Mouse (Mus musculus) hindbrain, embryonic 14.5 days (tissue): ENCODE results near the gene Pla2g5. TPM values are rescaled to one million over a fixed set of nuclear protein-coding genes. Genes with fewer than 3 reads are reported as not detected.
"Not testable (repeated sequence)": the region's sequence is repeated elsewhere in the genome, so short reads cannot be mapped to it uniquely, and the experiment has no call there.

Experiments used
- ATAC-seq: fragments of 200-750 bp; cut with Nextera tagmentation; 2 replicates; pipeline ENCODE4 v1.8.0; 2017; ENCODE audit warnings: moderate number of reproducible peaks, mild to moderate bottlenecking, moderate TSS enrichment, moderate library complexity; ENCODE audit not compliant: low FRiP score
- DNase-seq: peaks from one replicate; pipeline ENCODE4 v3.0.0-alpha.2; 2015; ENCODE audit warnings: low spot score
- H3K27ac ChIP-seq: fragments of 300-500 bp; sonication (generic); 2 replicates; pipeline ENCODE4 v1.5.1; 2014; ENCODE audit warnings: mild to moderate bottlenecking, moderate library complexity
- H3K27me3 ChIP-seq: fragments of 300-500 bp; sonication (generic); 2 replicates; pipeline ENCODE4 v1.6.1; 2014; ENCODE audit warnings: mild to moderate bottlenecking, low read length, mixed read lengths; ENCODE audit not compliant: control insufficient read depth, insufficient read depth
- H3K36me3 ChIP-seq: fragments of 300-500 bp; sonication (generic); replicated peaks from 2 replicates; pipeline ENCODE4 v1.6.1; 2014; ENCODE audit not compliant: control insufficient read depth, insufficient read depth
- H3K4me1 ChIP-seq: fragments of 300-500 bp; sonication (generic); replicated peaks from 2 replicates; pipeline ENCODE4 v1.6.1; 2014; ENCODE audit warnings: antibody characterized with exemption, low read length, mixed read lengths; ENCODE audit not compliant: control insufficient read depth, insufficient read depth
- H3K4me2 ChIP-seq: fragments of 300-500 bp; sonication (generic); replicated peaks from 2 replicates; pipeline ENCODE4 v1.6.1; 2014; ENCODE audit warnings: mild to moderate bottlenecking, moderate library complexity
- H3K4me3 ChIP-seq: fragments of 300-500 bp; sonication (generic); replicated peaks from 2 replicates; pipeline ENCODE4 v1.5.1; 2014; ENCODE audit warnings: mild to moderate bottlenecking, low read length
- H3K9ac ChIP-seq: fragments of 300-500 bp; sonication (generic); 2 replicates; pipeline ENCODE4 v1.6.1; 2014
- H3K9me3 ChIP-seq: fragments of 300-500 bp; sonication (generic); 2 replicates; pipeline ENCODE4 v1.6.1; 2016; ENCODE audit warnings: low read length; ENCODE audit not compliant: control insufficient read depth
- WGBS: fragments of 180-500 bp; shearing (Covaris S2); extraction: QIAGEN DNeasy Blood & Tissue Kit; methylation state at CpG from one replicate; pipeline ENCODE4 v1.1.7; 2014; 5-methylcytosine and 5-hydroxymethylcytosine counted together
- polyA plus RNA-seq: library from polyadenylated mRNA; unstranded; fragments of >200 nt; fragmentation: Nextera tagmentation; extraction: Ambion mirVana; gene quantifications from 2 replicates; pipeline ENCODE4 v1.2.1, GENCODE M21; 2014

Gene Pla2g5
- polyA plus RNA-seq, 1 experiment from 2014 or later, result 0.29 TPM

GRCm38 (mm10) chr4:138851463-138851862 lies 11.8 kb downstream of the Pla2g5 start:
- Histone ChIP-seq H3K36me3 (no peaks in the 10 kb centered on the region), H3K9me3 (no peaks in the 10 kb centered on the region), H3K27ac (no peak overlapping the region), H3K4me1 (no peaks in the 10 kb centered on the region), H3K27me3 (0 out of 2 replicates have a peak, but pooled peaks cover 5% of the 10 kb centered on the region), H3K4me3 (no peak overlapping the region), H3K9ac (no peak overlapping the region), H3K4me2 (no peak overlapping the region)
- no peak for ATAC-seq
- 8% methylated on average over 4 of the region's 4 CpGs for WGBS
- DNase-seq, result peak; percentile 89

- H3K27me3 ChIP-seq, result no peaks in the 10 kb centered on the region
- H3K4me3 ChIP-seq, result no peak overlapping the region
- no peaks in the 10 kb centered on the region for H3K4me1 ChIP-seq
- peak; percentile 53 for DNase-seq
- no peak overlapping the region for H3K9ac ChIP-seq
- H3K4me2 ChIP-seq, result no peak overlapping the region
- H3K9me3 ChIP-seq, result peaks cover 17% of the 10 kb centered on the region
- no peak overlapping the region for H3K27ac ChIP-seq
- no peak for ATAC-seq
- 60% methylated on average over 7 of the region's 7 CpGs for WGBS
- H3K36me3 ChIP-seq, result no peaks in the 10 kb centered on the region
These were observed 21.9 kb downstream of the Pla2g5 start for GRCm38 (mm10) chr4:138841386-138841785.

GRCm38 (mm10) chr4:138840726-138841125 lies 22.6 kb downstream of the Pla2g5 start:
- no peak for ATAC-seq
- Histone ChIP-seq H3K4me2 (no peak overlapping the region), H3K9ac (no peak overlapping the region), H3K27ac (no peak overlapping the region), H3K4me3 (no peak overlapping the region), H3K27me3 (no peaks in the 10 kb centered on the region), H3K36me3 (no peaks in the 10 kb centered on the region), H3K4me1 (no peaks in the 10 kb centered on the region), H3K9me3 (peaks cover 17% of the 10 kb centered on the region)
- WGBS, result 82% methylated on average over 8 of the region's 8 CpGs
- DNase-seq, result no peak

GRCm38 (mm10) chr4:138839806-138840205 lies 23.5 kb downstream of the Pla2g5 start:
- no peak for DNase-seq
- Histone ChIP-seq H3K4me1 (no peaks in the 10 kb centered on the region), H3K9ac (no peak overlapping the region), H3K27ac (no peak overlapping the region), H3K9me3 (peaks cover 13% of the 10 kb centered on the region), H3K4me3 (no peak overlapping the region), H3K36me3 (no peaks in the 10 kb centered on the region), H3K4me2 (no peak overlapping the region), H3K27me3 (no peaks in the 10 kb centered on the region)
- no peak for ATAC-seq
- 75% methylated on average over 6 of the region's 6 CpGs for WGBS

- no peak overlapping the region for H3K4me3 ChIP-seq
- H3K4me2 ChIP-seq, result no peak overlapping the region
- no peak overlapping the region for H3K9ac ChIP-seq
- no peaks in the 10 kb centered on the region for H3K36me3 ChIP-seq
- no peak for ATAC-seq
- DNase-seq, result no peak
- no peak overlapping the region for H3K27ac ChIP-seq
- no peaks in the 10 kb centered on the region for H3K9me3 ChIP-seq
- H3K27me3 ChIP-seq, result no peaks in the 10 kb centered on the region
- WGBS, result 76% methylated on average over 11 of the region's 11 CpGs
- H3K4me1 ChIP-seq, result no peaks in the 10 kb centered on the region
These were observed 36.1 kb downstream of the Pla2g5 start for GRCm38 (mm10) chr4:138827147-138827546.

GRCm38 (mm10) chr4:138825751-138826567 lies 37.3 kb downstream of the Pla2g5 start:
- 69% methylated on average over 18 of the region's 18 CpGs for WGBS
- H3K9ac ChIP-seq, result no peak overlapping the region
- no peak overlapping the region for H3K27ac ChIP-seq
- H3K36me3 ChIP-seq, result no peaks in the 10 kb centered on the region
- no peaks in the 10 kb centered on the region for H3K9me3 ChIP-seq
- no peak for DNase-seq
- H3K27me3 ChIP-seq, result no peaks in the 10 kb centered on the region
- H3K4me1 ChIP-seq, result no peaks in the 10 kb centered on the region
- no peak for ATAC-seq
- H3K4me3 ChIP-seq, result no peak overlapping the region
- no peak overlapping the region for H3K4me2 ChIP-seq

GRCm38 (mm10) chr4:138824660-138825059 lies 38.6 kb downstream of the Pla2g5 start:
- Histone ChIP-seq H3K36me3 (no peaks in the 10 kb centered on the region), H3K4me3 (no peak overlapping the region), H3K4me2 (no peak overlapping the region), H3K27ac (no peak overlapping the region), H3K4me1 (no peaks in the 10 kb centered on the region), H3K9ac (no peak overlapping the region), H3K27me3 (no peaks in the 10 kb centered on the region), H3K9me3 (no peaks in the 10 kb centered on the region)
- ATAC-seq (no peak), DNase-seq (no peak)
- 93% methylated on average over 2 of the region's 2 CpGs for WGBS

- ATAC-seq, H3K9me3 ChIP-seq, H3K4me1 ChIP-seq, H3K9ac ChIP-seq, H3K36me3 ChIP-seq, H3K4me2 ChIP-seq, H3K27ac ChIP-seq, DNase-seq, H3K27me3 ChIP-seq, H3K4me3 ChIP-seq: not testable (repeated sequence)
- WGBS, result 83% methylated on average over 2 of the region's 2 CpGs
These were observed 39.1 kb downstream of the Pla2g5 start for GRCm38 (mm10) chr4:138824161-138824560.

- DNase-seq (no peak), ATAC-seq (no peak)
- H3K27me3 ChIP-seq, result no peaks in the 10 kb centered on the region
- no peak overlapping the region for H3K4me2 ChIP-seq
- 85% methylated on average over 2 of the region's 2 CpGs for WGBS
- no peak overlapping the region for H3K9ac ChIP-seq
- no peak overlapping the region for H3K4me3 ChIP-seq
- no peaks in the 10 kb centered on the region for H3K9me3 ChIP-seq
- H3K27ac ChIP-seq, result no peak overlapping the region
- H3K4me1 ChIP-seq, result no peaks in the 10 kb centered on the region
- no peaks in the 10 kb centered on the region for H3K36me3 ChIP-seq
These were observed 42.2 kb downstream of the Pla2g5 start for GRCm38 (mm10) chr4:138821036-138821435.
